Mouse (Mus musculus) frontal cortex, postnatal 25 days (tissue): ENCODE measurements at regions not wholly inside any gene's neighbourhood (a gene's known extent, or its start where the extent isn't known, plus 50 kb on each side); places are given as distances from the start of the nearest gene placed in this dataset.

Source experiments
- DNase-seq, 2 experiments: peaks; one replicate each; pipeline ENCODE4 v3.0.0; 2022; ENCODE audit warnings: low spot score in 2 of 2

DNA sequence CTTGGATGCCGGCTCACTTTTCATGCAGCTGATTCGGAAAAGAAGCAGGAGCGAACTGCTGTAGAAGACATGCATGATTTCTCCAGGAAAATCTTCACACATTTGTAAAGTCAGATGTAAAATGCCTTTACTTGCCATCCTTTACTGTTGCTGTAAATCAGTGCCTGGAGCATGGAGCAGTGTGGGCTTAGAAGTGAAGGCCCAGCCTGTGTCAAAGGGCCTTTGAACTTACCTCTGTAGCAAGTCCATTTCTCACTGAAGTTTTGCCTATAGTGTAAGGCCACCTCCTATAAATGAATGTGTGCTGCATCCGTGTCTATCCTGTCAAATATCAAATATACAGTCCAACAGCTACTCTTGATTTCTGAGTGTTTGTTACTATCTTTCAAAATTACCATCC, 368.9 kb downstream of the Lrriq3 start:
- DNase-seq: no peak

DNA sequence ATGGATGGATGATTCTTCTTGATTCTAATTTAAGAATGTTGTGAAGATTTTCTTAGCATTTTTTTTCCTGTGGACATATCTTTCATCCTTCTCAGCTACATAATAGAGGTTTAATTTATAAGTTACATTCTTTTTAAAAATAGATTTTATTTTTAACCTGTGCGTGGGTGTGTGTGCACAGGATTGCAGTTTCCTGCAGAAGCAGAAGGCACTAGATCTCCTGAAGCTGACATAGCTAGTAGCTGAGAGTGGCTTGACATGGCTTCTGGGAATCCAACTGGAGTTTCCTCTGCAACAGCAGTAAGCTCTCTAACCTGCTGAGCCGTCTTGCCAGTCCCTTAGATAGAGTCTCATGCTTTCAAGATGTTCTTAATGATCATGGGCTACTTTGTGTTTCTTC, 377.5 kb downstream of the Lrriq3 start:
- DNase-seq: no peak

GRCm38 (mm10) chr3:155485487-155485886, 392.3 kb downstream of the Lrriq3 start:
- DNase-seq: no peak

- DNase-seq: no peak
These were observed 394.8 kb downstream of the Lrriq3 start for GRCm38 (mm10) chr3:155487877-155488537.

GRCm38 (mm10) chr3:155490670-155491069, 397.4 kb downstream of the Lrriq3 start:
- no peak for DNase-seq

DNA sequence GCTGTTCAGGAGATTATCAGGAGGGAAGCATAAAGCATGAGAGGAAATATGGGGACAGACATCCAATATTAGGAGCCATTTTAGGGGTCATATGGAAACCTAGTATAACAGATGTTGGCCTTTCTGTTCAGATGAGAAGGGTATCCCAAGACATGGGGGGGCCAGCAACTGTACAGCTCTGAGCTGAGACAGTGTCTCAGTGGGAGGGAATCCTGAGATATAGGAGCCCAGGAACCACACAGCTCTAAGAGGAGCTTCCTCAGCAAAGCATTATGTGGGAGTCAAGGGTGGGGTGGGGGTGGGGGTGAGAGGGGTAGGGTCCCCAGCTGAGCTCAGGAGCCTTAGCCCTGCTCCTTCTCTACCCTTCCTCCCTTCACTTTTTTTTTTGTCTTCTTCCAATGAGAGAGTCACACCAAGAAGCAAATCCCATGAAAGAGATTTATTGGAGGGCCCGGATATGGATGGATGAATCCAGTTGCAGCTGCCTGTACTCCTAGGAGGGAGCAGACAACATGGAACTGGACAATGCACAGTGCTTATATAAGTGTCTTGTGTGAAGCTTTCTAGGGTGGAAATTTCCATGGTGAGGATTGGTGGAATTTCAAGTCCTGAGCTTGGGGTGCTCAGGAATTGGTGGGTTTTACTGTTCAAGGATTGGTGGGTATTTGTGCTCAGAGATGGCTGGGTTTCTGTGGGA, 417.1 kb downstream of the Lrriq3 start:
- DNase-seq: no peak

GRCm38 (mm10) chr3:155513885-155514284, 420.7 kb downstream of the Lrriq3 start:
- DNase-seq: no peak

- no peak for DNase-seq
These were observed 436.1 kb downstream of the Lrriq3 start for GRCm38 (mm10) chr3:155529312-155529711.

- no peak for DNase-seq
These were observed 437.6 kb downstream of the Lrriq3 start for GRCm38 (mm10) chr3:155530811-155531210.

GRCm38 (mm10) chr3:155532075-155532474, 438.8 kb downstream of the Lrriq3 start:
- no peak for DNase-seq

GRCm38 (mm10) chr3:155548204-155548603, 455.0 kb downstream of the Lrriq3 start:
- DNase-seq: no peak

DNA sequence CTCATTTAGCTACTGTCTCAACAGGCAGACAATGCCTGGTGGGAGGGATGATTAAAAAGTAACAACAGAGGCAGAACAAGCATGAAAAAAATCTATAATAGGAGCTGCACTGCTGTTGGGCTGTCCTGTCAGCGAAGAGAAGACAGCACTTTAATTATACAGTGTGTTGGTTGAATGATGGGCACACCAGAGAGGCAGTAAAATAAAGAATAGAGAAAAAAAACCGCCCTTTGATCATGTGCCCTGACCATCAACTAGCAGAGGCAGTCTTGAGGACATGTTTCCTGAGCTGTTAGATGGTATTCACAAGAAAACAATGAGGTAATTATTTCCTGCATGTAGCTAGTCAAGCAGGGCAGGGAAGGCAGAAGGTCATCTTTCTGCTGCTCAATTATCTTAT, 483.9 kb downstream of the Lrriq3 start:
- DNase-seq: no peak

DNA sequence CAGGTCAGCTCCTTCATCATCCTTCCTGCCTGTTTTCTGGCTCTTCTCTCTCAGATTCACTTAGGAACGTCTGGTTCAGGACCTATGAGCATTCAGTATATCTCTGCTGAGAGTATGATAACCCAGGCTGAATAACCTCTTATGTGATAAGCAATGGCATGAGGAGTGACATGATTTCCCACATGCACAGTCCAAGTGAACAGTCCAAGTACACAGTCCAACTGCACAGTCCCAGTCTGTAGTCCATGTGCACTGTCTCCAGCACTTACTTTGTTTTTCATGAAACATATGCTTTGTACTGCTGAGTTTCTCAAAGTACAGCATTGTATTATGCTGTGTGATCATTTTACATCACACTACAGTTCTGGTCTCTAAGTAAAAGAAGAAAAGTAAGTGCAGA, 510.8 kb downstream of the Lrriq3 start:
- DNase-seq: no peak
